Mouse (Mus musculus) heart, embryonic 15.5 days (tissue): Measurements from ENCODE around the gene Gzmd. TPM values are rescaled to one million over a fixed set of nuclear protein-coding genes. Genes with fewer than 3 reads are reported as not detected.
A peak's percentile ranks its signal among the peaks of the same experiment; 100 is the strongest.
"Not testable (repeated sequence)": the region's sequence is repeated elsewhere in the genome, so short reads cannot be mapped to it uniquely, and the experiment has no call there.

Experiments used
- ATAC-seq: fragments of 200-750 bp; cut with Nextera tagmentation; replicated peaks from 2 replicates; pipeline ENCODE4 v1.8.0; 2017; ENCODE audit warnings: low read depth, moderate TSS enrichment; ENCODE audit not compliant: insufficient number of reproducible peaks, insufficient read depth, low FRiP score
- H3K27ac ChIP-seq: fragments of 300-500 bp; sonication (generic); 2 replicates; pipeline ENCODE4 v1.5.1; 2015; ENCODE audit warnings: mild to moderate bottlenecking, inconsistent platforms
- H3K27me3 ChIP-seq: fragments of 300-500 bp; sonication (generic); 2 replicates; pipeline ENCODE4 v1.6.1; 2015; ENCODE audit warnings: inconsistent platforms
- H3K36me3 ChIP-seq: fragments of 300-500 bp; sonication (generic); 2 replicates; pipeline ENCODE4 v1.6.1; 2015; ENCODE audit warnings: mild to moderate bottlenecking, inconsistent platforms
- H3K4me1 ChIP-seq: fragments of 300-500 bp; sonication (generic); replicated peaks from 2 replicates; pipeline ENCODE4 v1.6.1; 2015; ENCODE audit warnings: inconsistent platforms
- H3K4me2 ChIP-seq: fragments of 300-500 bp; sonication (generic); 2 replicates; pipeline ENCODE4 v1.6.1; 2015; ENCODE audit warnings: inconsistent platforms, mild to moderate bottlenecking, moderate library complexity
- H3K4me3 ChIP-seq: fragments of 300-500 bp; sonication (generic); 2 replicates; pipeline ENCODE4 v1.5.1; 2015; ENCODE audit warnings: mild to moderate bottlenecking, inconsistent platforms
- H3K9ac ChIP-seq: fragments of 300-500 bp; sonication (generic); 2 replicates; pipeline ENCODE4 v1.6.1; 2015; ENCODE audit warnings: mild to moderate bottlenecking, inconsistent platforms
- H3K9me3 ChIP-seq: fragments of 300-500 bp; sonication (generic); replicated peaks from 2 replicates; pipeline ENCODE4 v1.6.1; 2016; ENCODE audit warnings: inconsistent platforms
- WGBS: fragments of 180-500 bp; shearing (Covaris S2); methylation state at CpG from one replicate; pipeline ENCODE4 v1.1.7; 2015; ENCODE audit warnings: mixed read lengths; 5-methylcytosine and 5-hydroxymethylcytosine counted together
- polyA plus RNA-seq: library from polyadenylated mRNA; unstranded; fragments of >200 nt; fragmentation: Nextera tagmentation; extraction: Ambion mirVana; gene quantifications from 2 replicates; pipeline ENCODE4 v1.2.1, GENCODE M21; 2015

Gzmd gene
- polyA plus RNA-seq, 1 experiment from 2014 or later: not detected

DNA sequence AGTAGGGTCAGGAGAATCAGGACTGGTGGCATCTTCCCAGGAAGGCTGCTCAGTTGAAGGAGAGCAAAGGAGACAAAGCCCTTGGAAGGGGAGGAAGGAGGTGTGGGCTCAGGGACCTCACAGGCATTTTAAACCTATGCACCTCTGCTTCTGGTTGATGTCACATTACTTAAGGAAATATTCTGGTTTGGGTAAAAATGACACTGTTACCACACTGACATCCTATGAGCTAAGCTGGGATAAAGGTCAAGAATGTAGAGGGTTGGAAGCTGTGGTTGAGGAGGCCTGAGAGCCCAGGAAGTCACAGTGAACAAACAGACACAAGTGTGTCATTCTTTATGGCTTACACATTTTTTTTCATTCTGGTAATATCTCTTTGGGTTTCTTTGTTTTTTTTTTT lies 11.9 kb downstream of the Gzmd start, which contains the start of gene Gzme:
TSS of gene Gzme (minus strand) at position 101 of the 400 bp plus-strand sequence.
- Histone ChIP-seq H3K9ac (no peak within 1 kb of the TSS), H3K4me1 (no peaks in the 10 kb centered on the region), H3K4me3 (no peak within 1 kb of the TSS), H3K27ac (no peak within 1 kb of the TSS), H3K4me2 (no peak within 1 kb of the TSS), H3K9me3 (no peaks in the 10 kb centered on the region), H3K36me3 (no peaks in the 10 kb centered on the region), H3K27me3 (no peaks in the 10 kb centered on the region)
- no peak for ATAC-seq

DNA sequence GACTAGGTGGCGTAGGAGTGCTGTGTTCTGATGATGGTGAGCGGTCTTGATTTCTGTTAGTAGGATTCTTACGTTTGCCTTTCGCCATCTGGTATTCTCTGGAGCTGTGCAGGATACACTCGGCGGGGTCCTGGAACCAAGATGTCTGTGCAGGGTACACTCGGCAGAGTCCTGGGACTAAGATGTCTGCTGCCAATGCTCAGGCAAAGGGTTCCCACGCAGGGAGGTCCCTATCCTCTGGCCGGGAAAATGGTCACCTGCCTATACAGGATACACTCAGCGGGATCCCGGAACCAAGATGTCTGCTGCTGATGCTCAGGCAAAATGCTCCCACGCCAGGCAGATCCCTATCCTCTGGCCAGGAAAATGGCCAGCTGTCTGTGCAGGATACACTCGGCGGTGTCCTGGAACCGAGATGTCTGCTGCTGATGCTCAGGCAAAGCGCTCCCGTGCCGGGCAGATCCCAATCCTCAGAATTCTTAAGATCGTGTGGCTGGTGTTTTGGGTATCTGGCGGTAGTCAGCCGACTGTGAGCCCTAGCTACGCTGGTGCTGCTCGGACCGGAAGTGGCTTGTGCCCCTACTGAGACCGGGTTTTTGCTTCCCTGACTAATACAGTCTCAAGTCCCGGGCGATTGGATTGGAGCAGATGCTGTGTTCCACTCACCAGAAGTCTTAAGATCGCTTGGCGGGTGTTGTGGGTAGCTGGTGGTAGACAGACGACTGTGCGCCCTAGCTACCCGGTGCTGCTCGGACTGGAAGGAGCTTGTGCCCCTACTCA lies 16.7 kb downstream of the Gzmd start:
- WGBS: 83% methylated on average over 33 of the region's 33 CpGs
- not testable (repeated sequence) for H3K4me3 ChIP-seq, H3K27ac ChIP-seq, H3K4me2 ChIP-seq, H3K27me3 ChIP-seq, H3K4me1 ChIP-seq, H3K9me3 ChIP-seq, ATAC-seq, H3K36me3 ChIP-seq, H3K9ac ChIP-seq

DNA sequence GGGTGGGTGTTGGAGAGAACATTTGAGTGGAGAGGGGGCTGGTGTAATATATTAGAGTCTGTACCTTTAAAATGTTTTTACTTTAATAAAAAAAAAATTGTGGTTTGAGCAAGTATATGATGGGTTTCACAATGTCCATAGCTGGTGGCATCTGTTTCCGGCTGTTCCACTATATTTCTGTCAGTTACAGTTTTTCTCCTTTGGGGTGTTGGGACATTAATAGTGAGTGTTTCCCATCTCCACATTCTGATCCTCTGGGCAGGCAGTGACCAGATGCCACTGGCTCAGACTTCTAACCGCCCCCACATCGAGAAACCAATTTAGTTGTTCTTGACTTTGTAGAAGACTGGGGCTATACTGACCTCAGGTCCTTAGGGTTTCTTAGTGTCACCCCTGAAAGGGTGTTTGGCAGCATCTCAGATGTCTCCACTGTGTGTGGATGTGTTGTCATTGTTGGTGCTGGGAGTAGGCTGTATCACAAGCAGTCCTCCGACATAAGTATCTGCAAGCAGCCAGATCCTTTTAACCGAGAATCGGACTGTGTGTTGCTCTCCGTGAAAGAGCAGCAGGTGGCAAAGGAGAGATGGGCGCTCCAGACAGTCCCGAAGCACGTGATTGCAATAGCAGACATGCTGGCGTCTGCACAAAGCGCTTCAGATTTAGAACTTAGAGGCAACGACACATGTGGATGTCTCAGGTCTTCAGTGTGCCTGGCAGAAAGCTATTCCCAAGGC lies 26.8 kb downstream of the Gzmd start:
- no peaks in the 10 kb centered on the region for H3K36me3 ChIP-seq
- WGBS: 66% methylated on average over 13 of the region's 13 CpGs
- H3K4me3 ChIP-seq: no peak overlapping the region
- H3K4me1 ChIP-seq: no peaks in the 10 kb centered on the region
- no peak for ATAC-seq
- H3K27ac ChIP-seq: no peak overlapping the region
- H3K9ac ChIP-seq: no peak overlapping the region
- H3K9me3 ChIP-seq: no peaks in the 10 kb centered on the region
- no peaks in the 10 kb centered on the region for H3K27me3 ChIP-seq
- no peak overlapping the region for H3K4me2 ChIP-seq

DNA sequence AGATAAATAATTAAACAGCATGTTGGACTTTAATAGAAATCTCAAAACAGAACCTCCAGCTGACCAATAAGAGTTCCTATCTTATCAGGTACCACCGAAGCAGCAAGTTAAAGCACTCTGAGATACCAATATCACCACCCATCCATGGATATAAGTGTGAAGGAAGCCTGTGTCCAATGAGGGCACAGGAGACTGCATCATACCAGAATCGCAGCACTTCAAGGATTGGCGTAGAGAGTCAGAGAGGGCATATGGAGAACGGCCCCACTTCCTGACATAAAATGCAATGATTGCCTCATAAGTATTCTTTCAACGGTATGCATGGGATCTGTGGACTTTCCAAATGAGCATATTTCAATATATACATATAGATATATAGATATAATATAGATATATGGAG lies 27.4 kb downstream of the Gzmd start:
- no peak overlapping the region for H3K9ac ChIP-seq
- no peak overlapping the region for H3K4me2 ChIP-seq
- no peak overlapping the region for H3K27ac ChIP-seq
- H3K4me3 ChIP-seq: no peak overlapping the region
- no peaks in the 10 kb centered on the region for H3K36me3 ChIP-seq
- H3K9me3 ChIP-seq: no peaks in the 10 kb centered on the region
- no peaks in the 10 kb centered on the region for H3K4me1 ChIP-seq
- no peaks in the 10 kb centered on the region for H3K27me3 ChIP-seq
- no peak for ATAC-seq
- WGBS: 69% methylated on average over 5 of the region's 5 CpGs

DNA sequence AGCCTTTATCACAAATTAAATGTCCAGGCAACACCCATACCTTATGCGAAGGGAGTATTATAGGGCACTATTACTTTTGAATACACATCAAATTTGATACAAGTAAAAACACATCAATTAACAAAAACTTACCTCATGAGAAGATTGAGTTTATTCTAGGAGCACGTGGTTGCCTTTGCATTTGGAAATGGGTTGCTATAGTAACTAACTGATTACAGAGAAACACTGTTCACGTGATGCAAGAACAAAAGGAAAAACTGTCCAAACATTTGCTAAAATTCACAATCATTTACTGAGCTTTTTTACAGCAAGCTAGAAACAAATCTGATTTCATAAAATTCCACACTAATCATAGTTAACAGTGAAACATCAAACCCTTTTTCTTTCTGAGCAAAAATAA lies 29.0 kb downstream of the Gzmd start:
- ATAC-seq: no peak
- Histone ChIP-seq H3K4me3 (no peak overlapping the region), H3K27me3 (no peaks in the 10 kb centered on the region), H3K4me2 (no peak overlapping the region), H3K4me1 (no peaks in the 10 kb centered on the region), H3K9me3 (no peaks in the 10 kb centered on the region), H3K27ac (no peak overlapping the region), H3K36me3 (no peaks in the 10 kb centered on the region), H3K9ac (no peak overlapping the region)
- 65% methylated on average over 3 of the region's 3 CpGs for WGBS

DNA sequence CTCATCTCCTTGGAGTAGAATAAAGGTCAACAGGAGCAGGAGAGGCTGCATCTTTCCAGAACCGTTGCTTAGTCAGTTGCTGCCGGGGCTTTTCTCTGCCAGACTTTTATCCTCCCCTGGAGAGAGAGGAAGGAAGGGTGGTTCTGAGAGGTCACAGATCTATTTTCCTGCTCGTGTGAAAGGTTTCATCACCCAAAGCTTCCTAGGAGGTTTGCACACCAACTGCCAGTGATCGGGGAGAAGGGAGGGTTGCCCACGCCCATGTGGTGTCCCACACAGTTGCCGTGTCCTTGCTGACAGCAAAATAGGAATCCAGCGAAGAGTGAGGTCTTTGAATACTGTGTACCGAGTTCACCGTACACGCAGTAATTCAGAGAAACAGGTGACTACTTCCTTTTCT lies 30.0 kb downstream of the Gzmd start, which contains the start of gene Ctsg:
TSS of gene Ctsg (minus strand) at position 189 of the 400 bp plus-strand sequence.
- Histone ChIP-seq H3K27me3 (no peaks in the 10 kb centered on the region), H3K4me2 (no peak within 1 kb of the TSS), H3K4me1 (0 out of 2 replicates have a peak, but pooled peaks cover 1% of the 10 kb centered on the region), H3K36me3 (no peaks in the 10 kb centered on the region), H3K27ac (no peak within 1 kb of the TSS), H3K4me3 (no peak within 1 kb of the TSS), H3K9ac (no peak within 1 kb of the TSS), H3K9me3 (no peaks in the 10 kb centered on the region)
- 63% methylated on average over 10 of the region's 10 CpGs for WGBS
- no peak for ATAC-seq

DNA sequence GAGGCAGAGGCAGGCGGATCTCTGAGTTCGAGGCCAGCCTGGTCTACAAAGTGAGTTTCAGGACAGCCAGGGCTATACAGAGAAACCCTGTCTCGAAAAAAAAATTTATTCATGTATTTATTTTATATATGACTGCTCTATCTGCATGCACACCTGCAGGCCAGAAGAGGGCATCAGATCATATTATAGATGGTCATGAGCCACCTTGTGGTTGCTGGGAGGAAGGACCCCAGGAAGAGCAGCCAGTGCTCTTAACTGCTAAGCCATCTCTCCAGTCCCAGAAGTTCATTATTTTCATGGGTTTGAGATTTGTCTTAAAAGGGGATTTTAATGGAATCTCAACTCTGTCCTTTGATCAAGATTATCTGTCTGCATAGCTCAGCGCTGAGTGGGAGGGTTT lies 33.5 kb downstream of the Gzmd start:
- Histone ChIP-seq H3K4me3 (no peak overlapping the region), H3K27ac (no peak overlapping the region), H3K4me2 (no peak overlapping the region), H3K36me3 (no peaks in the 10 kb centered on the region), H3K9ac (no peak overlapping the region), H3K27me3 (no peaks in the 10 kb centered on the region), H3K4me1 (0 out of 2 replicates have a peak, but pooled peaks cover 2% of the 10 kb centered on the region), H3K9me3 (no peaks in the 10 kb centered on the region)
- 75% methylated on average over 4 of the region's 4 CpGs for WGBS
- ATAC-seq: no peak

DNA sequence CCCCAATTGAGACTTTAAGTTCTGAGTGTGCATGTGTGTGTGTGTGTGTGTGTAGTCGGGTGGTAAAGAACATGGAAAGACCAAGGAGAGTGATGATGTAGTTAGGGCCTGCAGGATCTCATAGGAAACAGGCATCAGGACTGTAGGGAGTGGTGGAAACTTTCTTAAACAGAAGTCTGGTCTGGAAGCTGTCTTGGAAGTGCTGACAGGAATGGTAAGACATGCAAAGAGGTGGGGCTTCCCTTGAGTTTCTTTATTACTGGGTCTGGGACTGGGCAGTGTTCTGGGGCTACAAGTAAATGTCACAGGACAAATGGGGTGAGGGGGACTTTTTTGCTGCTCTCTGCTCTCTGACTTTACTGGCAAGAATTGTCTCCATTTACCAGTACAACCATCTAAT lies 34.8 kb downstream of the Gzmd start:
- no peak overlapping the region for H3K9ac ChIP-seq
- H3K36me3 ChIP-seq: no peaks in the 10 kb centered on the region
- no peaks in the 10 kb centered on the region for H3K9me3 ChIP-seq
- 0 out of 2 replicates have a peak, but pooled peaks have one; percentile 43 for ATAC-seq
- 0 out of 2 replicates have a peak, but pooled peaks cover 2% of the 10 kb centered on the region for H3K4me1 ChIP-seq
- no peaks in the 10 kb centered on the region for H3K27me3 ChIP-seq
- no peak overlapping the region for H3K4me3 ChIP-seq
- no peak overlapping the region for H3K4me2 ChIP-seq
- H3K27ac ChIP-seq: no peak overlapping the region; the same call in 1 of the 2 replicates
- 33% methylated on average over 1 of the region's 1 CpGs for WGBS

DNA sequence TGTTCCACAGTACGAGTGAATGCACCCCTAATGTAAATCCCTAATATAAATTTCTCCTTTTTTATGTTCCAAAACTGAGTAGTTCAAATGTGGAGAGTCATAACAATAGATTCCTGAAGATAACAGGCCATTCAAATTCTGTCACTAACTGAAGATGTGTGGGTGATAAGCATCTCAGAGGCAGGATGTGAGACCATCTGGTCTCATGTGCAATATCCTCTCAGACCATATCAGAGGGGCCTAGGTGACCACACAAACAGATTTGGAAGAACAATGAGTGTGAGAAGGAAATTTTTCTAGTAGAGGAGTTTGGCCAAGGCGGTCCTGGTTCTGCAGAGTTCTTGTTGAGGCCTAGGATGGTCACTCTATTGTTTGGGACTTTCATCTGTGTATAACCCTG lies 39.1 kb downstream of the Gzmd start:
- Histone ChIP-seq H3K27me3 (no peaks in the 10 kb centered on the region), H3K9ac (no peak overlapping the region), H3K4me2 (no peak overlapping the region), H3K9me3 (no peaks in the 10 kb centered on the region), H3K27ac (no peak overlapping the region), H3K4me3 (no peak overlapping the region), H3K4me1 (0 out of 2 replicates have a peak, but pooled peaks cover 2% of the 10 kb centered on the region), H3K36me3 (no peaks in the 10 kb centered on the region)
- no peak for ATAC-seq
- 70% methylated on average over 2 of the region's 2 CpGs for WGBS

DNA sequence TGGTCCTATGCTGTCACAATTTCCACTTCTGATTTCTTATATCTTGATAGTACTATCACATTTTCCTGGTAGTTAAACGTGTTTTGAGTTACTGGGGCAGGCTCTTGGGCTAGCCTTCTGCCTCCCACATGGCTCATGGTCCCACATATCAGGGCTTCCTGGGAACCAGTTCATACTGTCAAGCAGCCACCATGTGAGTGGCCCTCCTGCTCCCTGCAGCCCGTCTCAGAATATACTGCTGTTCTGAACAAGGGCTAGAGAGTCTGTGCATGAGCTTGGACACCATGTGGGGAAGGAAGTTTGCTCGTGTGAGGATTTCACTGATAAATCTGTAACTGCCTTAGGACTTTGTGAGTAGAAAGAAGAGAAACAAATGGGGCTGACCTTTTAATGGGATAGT lies 45.7 kb downstream of the Gzmd start:
- Histone ChIP-seq H3K9ac (no peak overlapping the region), H3K4me2 (no peak overlapping the region), H3K4me3 (no peak overlapping the region), H3K9me3 (no peaks in the 10 kb centered on the region), H3K27ac (no peak overlapping the region), H3K27me3 (no peaks in the 10 kb centered on the region), H3K36me3 (no peaks in the 10 kb centered on the region), H3K4me1 (no peaks in the 10 kb centered on the region)
- no peak for ATAC-seq
- WGBS: 65% methylated on average over 3 of the region's 3 CpGs

DNA sequence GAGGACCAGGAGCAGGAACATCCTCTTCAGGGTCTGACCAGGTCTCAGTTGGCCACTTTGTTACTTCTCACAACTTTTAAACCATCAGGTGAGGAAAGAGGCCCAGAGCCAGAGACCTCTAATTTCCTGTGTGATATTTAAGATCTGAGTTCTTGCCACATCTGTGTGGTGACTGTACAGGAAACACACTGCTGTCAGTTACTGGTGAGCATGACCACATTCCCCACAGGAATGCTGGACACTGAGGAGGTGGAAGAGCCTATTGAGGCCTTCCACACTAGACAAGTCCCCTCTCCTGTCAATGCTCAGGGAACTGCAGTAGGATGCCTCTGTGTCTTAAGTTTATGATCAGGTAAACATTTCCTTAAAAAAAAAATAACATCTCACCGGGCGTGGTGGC lies 47.2 kb downstream of the Gzmd start, which contains the start of gene Mcpt8:
TSS of gene Mcpt8 (minus strand) at position 107 of the 400 bp plus-strand sequence.
- WGBS: 93% methylated on average over 2 of the region's 2 CpGs
- Histone ChIP-seq H3K4me2 (no peak within 1 kb of the TSS), H3K27me3 (no peaks in the 10 kb centered on the region), H3K36me3 (no peaks in the 10 kb centered on the region), H3K27ac (no peak within 1 kb of the TSS), H3K9ac (no peak within 1 kb of the TSS), H3K4me1 (no peaks in the 10 kb centered on the region), H3K9me3 (no peaks in the 10 kb centered on the region), H3K4me3 (no peak within 1 kb of the TSS)
- no peak for ATAC-seq
